In genomic region chr1:184853922-184854321, GRCm38 (mm10) we compare ENCODE assay signal across 11 mouse cellular contexts. TPM values are rescaled to one million over a fixed set of nuclear protein-coding genes. Genes with fewer than 3 reads are reported as not detected.
A peak's percentile ranks its signal among the peaks of the same experiment; 100 is the strongest.
DNase-seq lines count a peak whose midpoint lies in the region; ATAC-seq and TF ChIP-seq lines count a peak whose summit lies in the region.
"Had no signal": no experiment of that assay in that cellular context is flagged by ENCODE, and none has a peak within 500 bp of the region (broad histone marks: within the 10 kb centered on the region; RNA-seq: fewer than 3 reads in every experiment).

No protein-coding gene starts in this region.

- no peak for ATAC-seq in hindbrain, embryonic 15.5 days (ENCODE audit: low FRiP score, low read depth)
- ATAC-seq in hindbrain, postnatal 0 days: no peak
- peak; percentile 36 for ATAC-seq in granulocyte monocyte progenitor cell, adult 5-6 weeks (replicated peaks; ENCODE audit: poor library complexity, severe bottlenecking)

- H3K4me3 ChIP-seq in hindbrain, embryonic 15.5 days: no peak overlapping the region
- H3K4me3 ChIP-seq in hindbrain, postnatal 0 days (ENCODE audit: low read length): no peak overlapping the region
- H3K4me3 ChIP-seq: embryonic facial prominence, embryonic 12.5 days; neural tube, embryonic 13.5 days had no signal

- DNase-seq in hindbrain, postnatal 0 days (ENCODE audit: low spot score): no peak
- DNase-seq in 416B (ENCODE audit: low read depth) (peak; percentile 53), adipocyte (ENCODE audit: low spot score) (no peak)
- peak; percentile 48 for DNase-seq in kidney, postnatal 14 days
- DNase-seq in thymus, adult 18-20 months: no peak
- no peak for DNase-seq in cerebellum, adult 9-10 months

- 0 out of 2 replicates have a peak overlapping the region, but pooled peaks have one; percentile 17 for H3K27ac ChIP-seq in hindbrain, embryonic 15.5 days (replicated peaks)
- H3K27ac ChIP-seq in hindbrain, postnatal 0 days: no peak overlapping the region
- H3K27ac ChIP-seq: embryonic facial prominence, embryonic 12.5 days; neural tube, embryonic 13.5 days had no signal

- H3K27me3 ChIP-seq in hindbrain, embryonic 15.5 days: peaks cover 4% of the 10 kb centered on the region; the same call in 1 of the 2 replicates
- H3K27me3 ChIP-seq in hindbrain, postnatal 0 days (ENCODE audit: insufficient read depth, low read length): no peaks in the 10 kb centered on the region

- no peak for TF ChIP-seq CTCF in hindbrain, postnatal 0 days (IDR thresholded peaks at IDR 0.05; ENCODE audit: low read depth)

- 61% methylated on average over 3 of the region's 3 CpGs for WGBS in hindbrain, embryonic 15.5 days
- WGBS in hindbrain, postnatal 0 days: 67% methylated on average over 3 of the region's 3 CpGs

- H3K36me3 ChIP-seq in hindbrain, embryonic 15.5 days: no peaks in the 10 kb centered on the region
- no peaks in the 10 kb centered on the region for H3K36me3 ChIP-seq in hindbrain, postnatal 0 days (ENCODE audit: insufficient read depth, low read length)
- H3K36me3 ChIP-seq: embryonic facial prominence, embryonic 12.5 days; neural tube, embryonic 13.5 days had no signal

- peaks cover 11% of the 10 kb centered on the region for H3K4me1 ChIP-seq in hindbrain, embryonic 15.5 days (replicated peaks)
- 0 out of 2 replicates have a peak, but pooled peaks cover 5% of the 10 kb centered on the region for H3K4me1 ChIP-seq in hindbrain, postnatal 0 days (ENCODE audit: insufficient read depth, low read length)

- H3K9ac ChIP-seq in hindbrain, embryonic 15.5 days: no peak overlapping the region
- H3K9ac ChIP-seq in hindbrain, postnatal 0 days (replicated peaks; ENCODE audit: low read length): no peak overlapping the region
- H3K9ac ChIP-seq: embryonic facial prominence, embryonic 12.5 days; neural tube, embryonic 13.5 days had no signal

- no peak overlapping the region for H3K4me2 ChIP-seq in hindbrain, embryonic 15.5 days
- H3K4me2 ChIP-seq in hindbrain, postnatal 0 days (ENCODE audit: low read depth, low read length): no peak overlapping the region

- H3K9me3 ChIP-seq in hindbrain, embryonic 15.5 days: no peaks in the 10 kb centered on the region
- H3K9me3 ChIP-seq in hindbrain, postnatal 0 days (ENCODE audit: low read length): no peaks in the 10 kb centered on the region
- H3K9me3 ChIP-seq: embryonic facial prominence, embryonic 12.5 days; neural tube, embryonic 13.5 days had no signal

RNA-seq across cellular contexts. Expression of gene Marc2, which starts 7.7 kb away (rescaled TPM):
- polyA plus RNA-seq in hindbrain, embryonic 15.5 days (2015; fragmentation: Nextera tagmentation; extraction: Ambion mirVana): 114 and 130 TPM in 2 replicates
- total RNA-seq in hindbrain, postnatal 0 days (2014; rRNA removed): 56.6 and 62.1 TPM in 2 replicates
- 151 TPM in 2 replicates for polyA plus RNA-seq in hindbrain, postnatal 0 days (2015; fragmentation: Nextera tagmentation; extraction: Ambion mirVana)
- total RNA-seq in granulocyte monocyte progenitor cell, adult 5-6 weeks (2014; fragmentation: Nextera tagmentation): 188 and 207 TPM in 2 replicates
- total RNA-seq in granulocyte monocyte progenitor cell, adult 5-6 weeks (2017): 65.2 and 82.6 TPM in 2 replicates

RNA-seq across cellular contexts. Expression of gene C130074G19Rik, which starts 29.1 kb away (rescaled TPM):
- 0.99 and 1.2 TPM in 2 replicates for polyA plus RNA-seq in hindbrain, embryonic 15.5 days (2015; fragmentation: Nextera tagmentation; extraction: Ambion mirVana)
- total RNA-seq in hindbrain, postnatal 0 days (2014; rRNA removed): 4.2 and 6.6 TPM in 2 replicates
- 1.1 TPM in 2 replicates for polyA plus RNA-seq in hindbrain, postnatal 0 days (2015; fragmentation: Nextera tagmentation; extraction: Ambion mirVana)
- not detected in 2 replicates for total RNA-seq in granulocyte monocyte progenitor cell, adult 5-6 weeks (2014; fragmentation: Nextera tagmentation)
- 0.13 TPM in 1 of 2 replicates, not detected in the other for total RNA-seq in granulocyte monocyte progenitor cell, adult 5-6 weeks (2017)

RNA-seq across cellular contexts. Expression of gene Marc1, which starts 42.8 kb away (rescaled TPM):
- polyA plus RNA-seq in hindbrain, embryonic 15.5 days (2015; fragmentation: Nextera tagmentation; extraction: Ambion mirVana): 0.31 TPM in 1 of 2 replicates, not detected in the other
- total RNA-seq in hindbrain, postnatal 0 days (2014; rRNA removed): 0.21 TPM in 1 of 2 replicates, not detected in the other
- 0.25 and 0.33 TPM in 2 replicates for polyA plus RNA-seq in hindbrain, postnatal 0 days (2015; fragmentation: Nextera tagmentation; extraction: Ambion mirVana)
- total RNA-seq in granulocyte monocyte progenitor cell, adult 5-6 weeks (2014; fragmentation: Nextera tagmentation): not detected in 2 replicates
- total RNA-seq in granulocyte monocyte progenitor cell, adult 5-6 weeks (2017): 0.26 TPM in 1 of 2 replicates, not detected in the other
- total RNA-seq: left cerebral cortex, postnatal 10 days had no signal
- polyA plus RNA-seq: embryonic facial prominence, embryonic 12.5 days; neural tube, embryonic 13.5 days had no signal

Comparison
In these comparisons a context has a peak if more than half of its experiments do, and no peak if none do; other contexts are left out.
1. DNase-seq: peak in 416B (single experiment) and kidney, postnatal 14 days (single experiment); none in hindbrain, postnatal 0 days (single experiment), adipocyte (single experiment), thymus, adult 18-20 months (0 of 2) and cerebellum, adult 9-10 months (single experiment).